Mouse (Mus musculus): Measurements from ENCODE around the gene Nr1h4. TPM values are rescaled to one million over a fixed set of nuclear protein-coding genes. Genes with fewer than 3 reads are reported as not detected.

Gene Nr1h4
- polyA plus RNA-seq, 1 experiment from 2014 or later = 17.8 TPM

DNA sequence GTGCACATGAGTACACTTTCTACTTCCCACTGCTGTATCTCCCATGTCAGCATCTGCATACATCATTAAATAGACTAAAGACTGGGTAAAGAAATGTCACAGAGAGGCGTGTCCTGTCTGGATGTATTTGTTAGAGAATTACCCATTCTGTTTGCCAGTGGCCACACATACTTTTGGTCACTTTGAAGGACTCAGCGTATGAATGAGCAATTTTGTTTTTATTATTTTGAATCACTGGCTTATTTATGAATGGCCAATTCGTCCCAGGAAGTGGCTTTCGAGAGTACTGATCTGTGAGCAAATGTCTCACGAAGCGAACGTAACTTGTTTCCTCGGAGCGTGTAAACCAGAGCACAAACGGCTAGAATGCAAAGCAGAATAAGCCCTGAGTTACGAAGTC is 72.4 kb downstream of the Nr1h4 start:
- no peaks in the 10 kb centered on the region for H3K9me3 ChIP-seq (ENCODE audit: control insufficient read depth, low read length)
- no peak overlapping the region for H3K4me3 ChIP-seq (ENCODE audit: low read depth, low read length)
- H3K4me2 ChIP-seq (ENCODE audit: low read length) = no peak overlapping the region
- no peak overlapping the region for H3K9ac ChIP-seq (ENCODE audit: low read length)
- H3K36me3 ChIP-seq (ENCODE audit: control insufficient read depth, insufficient read depth, low read length) = no peaks in the 10 kb centered on the region
- ATAC-seq (replicated peaks; ENCODE audit: low FRiP score, low TSS enrichment, low read depth) (no peak), DNase-seq (ENCODE audit: low spot score) (no peak)
- H3K4me1 ChIP-seq (replicated peaks; ENCODE audit: control insufficient read depth, insufficient read depth, low read length) = no peaks in the 10 kb centered on the region
- no peaks in the 10 kb centered on the region for H3K27me3 ChIP-seq (replicated peaks; ENCODE audit: control insufficient read depth, insufficient read depth, low read length)
- WGBS = 90% methylated on average over 11 of the region's 11 CpGs
- H3K27ac ChIP-seq (ENCODE audit: low read depth) = no peak overlapping the region

GRCm38 (mm10) chr10:89458770-89459169 is 74.6 kb downstream of the Nr1h4 start:
- no peak; the same call in 1 of the 2 replicates for ATAC-seq (replicated peaks; ENCODE audit: low FRiP score, low TSS enrichment, low read depth)
- 67% methylated on average over 3 of the region's 3 CpGs for WGBS
- DNase-seq (ENCODE audit: low spot score) = no peak
- no peaks in the 10 kb centered on the region for H3K27me3 ChIP-seq (replicated peaks; ENCODE audit: control insufficient read depth, insufficient read depth, low read length)
- no peaks in the 10 kb centered on the region for H3K4me1 ChIP-seq (replicated peaks; ENCODE audit: control insufficient read depth, insufficient read depth, low read length)
- H3K27ac ChIP-seq (ENCODE audit: low read depth) = no peak overlapping the region
- no peak overlapping the region for H3K4me3 ChIP-seq (ENCODE audit: low read depth, low read length)
- H3K9me3 ChIP-seq (ENCODE audit: control insufficient read depth, low read length) = no peaks in the 10 kb centered on the region
- no peak overlapping the region for H3K9ac ChIP-seq (ENCODE audit: low read length)
- H3K4me2 ChIP-seq (ENCODE audit: low read length) = no peak overlapping the region
- H3K36me3 ChIP-seq (ENCODE audit: control insufficient read depth, insufficient read depth, low read length) = no peaks in the 10 kb centered on the region

DNA sequence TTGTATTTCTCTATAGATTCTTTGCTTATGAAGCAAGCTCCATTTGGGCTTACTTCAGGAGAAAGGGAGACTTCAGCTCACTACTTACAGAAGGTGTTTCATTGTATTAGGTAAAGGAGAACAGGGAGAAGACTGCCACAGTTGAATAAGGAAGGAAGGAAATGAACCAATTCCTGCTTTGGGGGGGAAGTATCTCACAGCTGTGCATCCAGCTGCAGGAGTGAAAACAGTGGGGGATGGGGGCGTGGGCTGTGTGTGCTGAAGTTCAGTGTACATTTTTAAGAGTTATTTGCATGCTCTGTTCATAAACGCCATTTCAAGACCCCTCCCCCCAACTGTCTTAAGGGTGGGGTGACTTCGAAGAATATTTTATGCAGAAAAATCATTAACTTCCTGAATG is 79.6 kb downstream of the Nr1h4 start:
- no peak overlapping the region for H3K4me2 ChIP-seq (ENCODE audit: low read length)
- no peak for DNase-seq (ENCODE audit: low spot score)
- whole genome bisulfite sequencing = 76% methylated on average over 3 of the region's 3 CpGs
- H3K4me3 ChIP-seq (ENCODE audit: low read depth, low read length) = no peak overlapping the region
- no peaks in the 10 kb centered on the region for H3K36me3 ChIP-seq (ENCODE audit: control insufficient read depth, insufficient read depth, low read length)
- H3K9ac ChIP-seq (ENCODE audit: low read length) = no peak overlapping the region
- H3K9me3 ChIP-seq (ENCODE audit: control insufficient read depth, low read length) = no peaks in the 10 kb centered on the region
- H3K4me1 ChIP-seq (replicated peaks; ENCODE audit: control insufficient read depth, insufficient read depth, low read length) = no peaks in the 10 kb centered on the region
- no peak overlapping the region for H3K27ac ChIP-seq (ENCODE audit: low read depth)
- no peak for ATAC-seq (replicated peaks; ENCODE audit: low FRiP score, low TSS enrichment, low read depth)
- no peaks in the 10 kb centered on the region for H3K27me3 ChIP-seq (replicated peaks; ENCODE audit: control insufficient read depth, insufficient read depth, low read length)

DNA sequence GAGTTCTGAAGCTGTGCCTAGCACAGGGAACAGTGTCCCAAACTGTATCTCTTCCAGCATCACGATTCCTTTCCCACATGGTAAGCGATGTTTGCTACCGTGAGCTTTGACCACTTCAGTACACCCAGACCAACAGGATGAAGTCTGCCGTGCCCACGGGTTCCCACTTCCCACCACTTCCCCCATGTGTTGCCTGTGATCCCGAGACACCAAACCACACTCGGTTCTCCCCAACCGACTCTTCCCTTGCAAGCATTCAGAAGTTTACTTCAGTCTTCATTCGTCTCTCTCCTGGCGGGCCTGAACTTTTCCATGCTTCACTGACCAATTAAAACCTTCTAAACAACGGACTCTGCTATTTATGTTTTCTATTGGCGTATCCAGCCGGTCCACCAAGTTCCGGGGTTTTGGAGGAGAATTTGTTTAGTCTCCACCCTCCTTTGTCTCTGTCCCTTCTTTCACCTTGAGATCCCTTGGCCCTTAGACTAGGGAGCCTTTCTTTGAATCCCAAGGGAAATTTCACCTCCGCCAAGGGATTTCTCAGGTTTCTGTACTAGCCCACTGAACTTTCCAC is 80.2 kb downstream of the Nr1h4 start:
- Histone ChIP-seq H3K9ac (ENCODE audit: low read length) (no peak overlapping the region), H3K4me1 (replicated peaks; ENCODE audit: control insufficient read depth, insufficient read depth, low read length) (no peaks in the 10 kb centered on the region), H3K27ac (ENCODE audit: low read depth) (no peak overlapping the region), H3K27me3 (replicated peaks; ENCODE audit: control insufficient read depth, insufficient read depth, low read length) (no peaks in the 10 kb centered on the region), H3K4me2 (ENCODE audit: low read length) (no peak overlapping the region), H3K9me3 (ENCODE audit: control insufficient read depth, low read length) (no peaks in the 10 kb centered on the region), H3K4me3 (ENCODE audit: low read depth, low read length) (no peak overlapping the region), H3K36me3 (ENCODE audit: control insufficient read depth, insufficient read depth, low read length) (no peaks in the 10 kb centered on the region)
- 83% methylated on average over 15 of the region's 15 CpGs for WGBS
- DNase-seq (ENCODE audit: low spot score) (no peak), ATAC-seq (replicated peaks; ENCODE audit: low FRiP score, low TSS enrichment, low read depth) (no peak)

GRCm38 (mm10) chr10:89450411-89450810 is 83.0 kb downstream of the Nr1h4 start:
- ATAC-seq (replicated peaks; ENCODE audit: low FRiP score, low TSS enrichment, low read depth) = no peak

GRCm38 (mm10) chr10:89444381-89444780 is 89.0 kb downstream of the Nr1h4 start:
- DNase-seq (ENCODE audit: low spot score) = no peak
- peaks cover 8% of the 10 kb centered on the region; the same call in 1 of the 2 replicates for H3K4me1 ChIP-seq (replicated peaks; ENCODE audit: control insufficient read depth, insufficient read depth, low read length)
- ATAC-seq (replicated peaks; ENCODE audit: low FRiP score, low TSS enrichment, low read depth) = no peak
- H3K4me3 ChIP-seq (ENCODE audit: low read depth, low read length) = peak overlapping the region; percentile 76
- WGBS = 47% methylated on average over 3 of the region's 3 CpGs
- H3K9me3 ChIP-seq (ENCODE audit: control insufficient read depth, low read length) = no peaks in the 10 kb centered on the region
- peak overlapping the region; percentile 69 for H3K27ac ChIP-seq (ENCODE audit: low read depth)
- no peaks in the 10 kb centered on the region for H3K27me3 ChIP-seq (replicated peaks; ENCODE audit: control insufficient read depth, insufficient read depth, low read length)
- peak overlapping the region; percentile 59 for H3K9ac ChIP-seq (ENCODE audit: low read length)
- peak overlapping the region; percentile 85 for H3K4me2 ChIP-seq (ENCODE audit: low read length)
- H3K36me3 ChIP-seq (ENCODE audit: control insufficient read depth, insufficient read depth, low read length) = no peaks in the 10 kb centered on the region

More at GRCm38 (mm10) chr10:89450411-89450810, 83.0 kb downstream of the Nr1h4 start:
- no peak overlapping the region for H3K4me3 ChIP-seq (ENCODE audit: low read depth, low read length)
- H3K27ac ChIP-seq (ENCODE audit: low read depth) = no peak overlapping the region
- H3K4me1 ChIP-seq (replicated peaks; ENCODE audit: control insufficient read depth, insufficient read depth, low read length) = no peaks in the 10 kb centered on the region
- no peaks in the 10 kb centered on the region for H3K27me3 ChIP-seq (replicated peaks; ENCODE audit: control insufficient read depth, insufficient read depth, low read length)
- DNase-seq (ENCODE audit: low spot score) = no peak
- no peak overlapping the region for H3K4me2 ChIP-seq (ENCODE audit: low read length)
- H3K36me3 ChIP-seq (ENCODE audit: control insufficient read depth, insufficient read depth, low read length) = no peaks in the 10 kb centered on the region
- no peaks in the 10 kb centered on the region for H3K9me3 ChIP-seq (ENCODE audit: control insufficient read depth, low read length)
- 73% methylated on average over 10 of the region's 10 CpGs for WGBS
- H3K9ac ChIP-seq (ENCODE audit: low read length) = no peak overlapping the region

GRCm38 (mm10) chr10:89443623-89444151 is 89.7 kb downstream of the Nr1h4 start, which contains the start of gene Gas2l3:
Gas2l3 (minus strand) TSS chr10:89443967.
- ATAC-seq (replicated peaks; ENCODE audit: low FRiP score, low TSS enrichment, low read depth) (peak; percentile 96), DNase-seq (ENCODE audit: low spot score) (peak; percentile 91)
- Histone ChIP-seq H3K9me3 (ENCODE audit: control insufficient read depth, low read length) (no peaks in the 10 kb centered on the region), H3K27ac (ENCODE audit: low read depth) (peak within 1 kb of the TSS; percentile 78), H3K9ac (ENCODE audit: low read length) (peak within 1 kb of the TSS; percentile 59), H3K4me3 (ENCODE audit: low read depth, low read length) (peak within 1 kb of the TSS; percentile 76), H3K4me1 (replicated peaks; ENCODE audit: control insufficient read depth, insufficient read depth, low read length) (peaks cover 8% of the 10 kb centered on the region; the same call in 1 of the 2 replicates), H3K4me2 (ENCODE audit: low read length) (peak within 1 kb of the TSS; percentile 85), H3K27me3 (replicated peaks; ENCODE audit: control insufficient read depth, insufficient read depth, low read length) (no peaks in the 10 kb centered on the region), H3K36me3 (ENCODE audit: control insufficient read depth, insufficient read depth, low read length) (no peaks in the 10 kb centered on the region)
- WGBS = 0% methylated on average over 38 of the region's 39 CpGs

GRCm38 (mm10) chr10:89443115-89443622 is 90.2 kb downstream of the Nr1h4 start:
- H3K4me3 ChIP-seq (ENCODE audit: low read depth, low read length) = peak overlapping the region; percentile 76
- DNase-seq (ENCODE audit: low spot score) (no peak), ATAC-seq (replicated peaks; ENCODE audit: low FRiP score, low TSS enrichment, low read depth) (no peak; the same call in 1 of the 2 replicates)

More at GRCm38 (mm10) chr10:89443115-89443622, 90.2 kb downstream of the Nr1h4 start:
- under 1% methylated on average over 17 of the region's 17 CpGs for WGBS
- Histone ChIP-seq H3K27me3 (replicated peaks; ENCODE audit: control insufficient read depth, insufficient read depth, low read length) (no peaks in the 10 kb centered on the region), H3K4me1 (replicated peaks; ENCODE audit: control insufficient read depth, insufficient read depth, low read length) (peaks cover 8% of the 10 kb centered on the region; the same call in 1 of the 2 replicates), H3K9ac (ENCODE audit: low read length) (peak overlapping the region; percentile 59), H3K36me3 (ENCODE audit: control insufficient read depth, insufficient read depth, low read length) (peaks cover 1% of the 10 kb centered on the region; the same call in 1 of the 2 replicates), H3K27ac (ENCODE audit: low read depth) (peak overlapping the region; percentile 78), H3K9me3 (ENCODE audit: control insufficient read depth, low read length) (no peaks in the 10 kb centered on the region), H3K4me2 (ENCODE audit: low read length) (peak overlapping the region; percentile 85)
